Mouse (Mus musculus) ovary, postnatal 14 days (tissue): ENCODE data around the gene Gm43064.
A peak's percentile ranks its signal among the peaks of the same experiment; 100 is the strongest.
"Not testable (repeated sequence)": the region's sequence is repeated elsewhere in the genome, so short reads cannot be mapped to it uniquely, and the experiment has no call there.

Source experiments
- DNase-seq: peaks from one replicate; pipeline ENCODE4 v3.0.0; 2022; ENCODE audit warnings: low spot score

Gm43064 gene

GRCm38 (mm10) chr3:103799507-103799906 lies 9.9 kb upstream of the Gm43064 start:
- DNase-seq: no peak

- peak; percentile 54 for DNase-seq
These were observed 7.5 kb upstream of the Gm43064 start for GRCm38 (mm10) chr3:103801631-103802531.

GRCm38 (mm10) chr3:103802861-103803260 lies 6.5 kb upstream of the Gm43064 start:
- DNase-seq: no peak

- no peak for DNase-seq
These were observed 3.7 kb upstream of the Gm43064 start for GRCm38 (mm10) chr3:103805671-103806070.

- DNase-seq: no peak
These were observed 402 bp downstream of the Gm43064 start for GRCm38 (mm10) chr3:103809799-103810150.

- no peak for DNase-seq
These were observed 1.6 kb downstream of the Gm43064 start for GRCm38 (mm10) chr3:103810967-103811366.

GRCm38 (mm10) chr3:103827548-103827947 lies 18.2 kb downstream of the Gm43064 start:
- DNase-seq: no peak

GRCm38 (mm10) chr3:103829036-103829435 lies 19.7 kb downstream of the Gm43064 start:
- no peak for DNase-seq

- DNase-seq: not testable (repeated sequence)
These were observed 21.3 kb downstream of the Gm43064 start for GRCm38 (mm10) chr3:103830681-103831080.

GRCm38 (mm10) chr3:103831146-103831545 lies 21.8 kb downstream of the Gm43064 start:
- DNase-seq: no peak

GRCm38 (mm10) chr3:103832426-103832825 lies 23.1 kb downstream of the Gm43064 start, which contains the start of gene Bcl2l15:
TSS of gene Bcl2l15 (plus strand) at chr3:103832601.
- no peak for DNase-seq

GRCm38 (mm10) chr3:103834001-103834400 lies 24.6 kb downstream of the Gm43064 start:
- DNase-seq: no peak

GRCm38 (mm10) chr3:103835272-103835950 lies 26.0 kb downstream of the Gm43064 start:
- no peak for DNase-seq

- no peak for DNase-seq
These were observed 26.6 kb downstream of the Gm43064 start for GRCm38 (mm10) chr3:103835951-103836310.

GRCm38 (mm10) chr3:103836453-103836852 lies 27.1 kb downstream of the Gm43064 start:
- no peak for DNase-seq

GRCm38 (mm10) chr3:103839711-103840110 lies 30.3 kb downstream of the Gm43064 start:
- no peak for DNase-seq

- DNase-seq: not testable (repeated sequence)
These were observed 30.8 kb downstream of the Gm43064 start for GRCm38 (mm10) chr3:103840195-103840594.

- not testable (repeated sequence) for DNase-seq
These were observed 31.6 kb downstream of the Gm43064 start for GRCm38 (mm10) chr3:103840946-103841345.

- DNase-seq: no peak
These were observed 41.4 kb downstream of the Gm43064 start for GRCm38 (mm10) chr3:103850644-103851363.

- DNase-seq: no peak
These were observed 42.1 kb downstream of the Gm43064 start for GRCm38 (mm10) chr3:103851481-103851880.

- DNase-seq: no peak
These were observed 42.5 kb downstream of the Gm43064 start for GRCm38 (mm10) chr3:103851882-103852281.

GRCm38 (mm10) chr3:103852565-103853299 lies 43.4 kb downstream of the Gm43064 start:
- DNase-seq: peak; percentile 32
